Mouse (Mus musculus) lung, postnatal 14 days (tissue): ENCODE results near the gene Khdc3.
"Not testable (repeated sequence)": the region's sequence is repeated elsewhere in the genome, so short reads cannot be mapped to it uniquely, and the experiment has no call there.

Experiments
- DNase-seq: peaks from one replicate; pipeline ENCODE4 v3.0.0; 2021

Khdc3 gene

DNA sequence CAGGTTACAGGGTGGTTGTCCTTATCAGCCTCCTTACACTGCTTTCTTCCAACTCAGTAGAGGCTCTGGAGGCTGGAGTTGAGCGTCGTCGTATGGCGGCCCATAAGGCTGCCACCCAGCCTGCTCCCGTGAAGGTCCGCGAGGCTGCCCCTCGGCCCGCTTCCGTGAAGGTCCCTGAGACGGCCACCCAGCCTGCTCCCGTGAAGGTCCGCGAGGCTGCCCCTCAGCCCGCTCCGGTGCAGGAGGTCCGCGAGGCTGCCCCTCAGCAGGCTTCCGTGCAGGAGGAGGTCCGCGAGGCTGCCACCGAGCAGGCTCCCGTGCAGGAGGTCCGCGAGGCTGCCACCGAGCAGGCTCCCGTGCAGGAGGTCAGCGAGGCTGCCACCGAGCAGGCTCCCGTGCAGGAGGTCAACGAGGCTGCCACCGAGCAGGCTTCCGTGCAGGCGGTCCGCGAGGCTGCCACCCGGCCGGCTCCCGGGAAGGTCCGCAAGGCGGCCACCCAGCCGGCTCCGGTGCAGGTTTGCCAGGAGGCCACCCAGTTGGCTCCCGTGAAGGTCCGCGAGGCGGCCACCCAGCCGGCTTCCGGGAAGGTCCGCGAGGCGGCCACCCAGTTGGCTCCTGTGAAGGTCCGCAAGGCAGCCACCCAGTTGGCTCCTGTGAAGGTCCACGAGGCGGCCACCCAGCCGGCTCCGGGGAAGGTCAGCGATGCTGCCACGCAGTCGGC lies 1.7 kb downstream of the Khdc3 start:
- DNase-seq, result peak; percentile 13

- DNase-seq, result no peak
Observed at GRCm38 (mm10) chr9:73103880-73104198, 2.2 kb downstream of the Khdc3 start.

GRCm38 (mm10) chr9:73105141-73105540 lies 3.5 kb downstream of the Khdc3 start:
- DNase-seq, result no peak

GRCm38 (mm10) chr9:73105771-73106170 lies 4.1 kb downstream of the Khdc3 start:
- DNase-seq, result no peak

- peak; percentile 80 for DNase-seq
Observed at GRCm38 (mm10) chr9:73112919-73113906, 11.6 kb downstream of the Khdc3 start, which contains the start of gene Rsl24d1. Gene Rsl24d1, plus strand, starts transcription at chr9:73113426.

- DNase-seq, result not testable (repeated sequence)
Observed at GRCm38 (mm10) chr9:73116704-73117103, 15.1 kb downstream of the Khdc3 start.

DNA sequence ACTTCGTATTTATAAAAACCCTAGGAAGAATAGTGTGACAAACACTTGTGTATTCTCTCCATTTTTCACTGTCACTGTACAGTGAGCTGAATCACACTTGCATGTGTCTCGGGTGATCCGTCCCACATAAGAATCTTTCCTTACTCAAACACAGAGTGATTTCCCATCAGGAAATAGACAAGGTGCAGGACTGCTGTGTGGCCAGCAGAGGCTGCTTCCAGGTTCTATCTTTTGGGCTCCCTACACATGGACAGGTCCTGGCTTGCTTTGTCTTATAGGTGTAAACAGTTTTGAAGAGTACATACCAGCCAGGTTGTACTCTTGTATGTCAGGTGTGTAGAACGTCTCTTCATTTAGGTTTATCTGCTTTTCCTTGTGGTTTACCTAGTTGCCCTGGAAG lies 16.4 kb downstream of the Khdc3 start:
- DNase-seq, result no peak

DNA sequence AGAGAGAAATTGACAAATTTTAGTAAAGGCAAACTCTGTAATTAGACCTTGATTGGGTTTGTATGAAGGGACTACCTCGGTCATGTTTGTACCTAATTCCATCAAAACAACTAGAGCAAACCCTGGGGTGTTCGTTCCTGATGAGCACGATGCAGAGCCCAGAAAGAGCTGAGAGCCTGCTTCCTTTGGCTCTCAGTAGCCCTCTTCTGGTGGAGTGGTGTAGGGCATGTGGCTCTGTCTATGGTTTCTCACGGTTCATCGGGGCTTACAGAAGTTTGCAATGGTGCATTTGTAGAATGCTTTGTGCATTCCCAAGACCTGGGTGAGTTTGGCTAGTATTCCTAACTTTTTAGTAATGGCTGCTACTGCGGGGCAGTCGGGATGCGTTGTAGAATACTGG lies 20.1 kb downstream of the Khdc3 start:
- DNase-seq, result peak; percentile 17

DNA sequence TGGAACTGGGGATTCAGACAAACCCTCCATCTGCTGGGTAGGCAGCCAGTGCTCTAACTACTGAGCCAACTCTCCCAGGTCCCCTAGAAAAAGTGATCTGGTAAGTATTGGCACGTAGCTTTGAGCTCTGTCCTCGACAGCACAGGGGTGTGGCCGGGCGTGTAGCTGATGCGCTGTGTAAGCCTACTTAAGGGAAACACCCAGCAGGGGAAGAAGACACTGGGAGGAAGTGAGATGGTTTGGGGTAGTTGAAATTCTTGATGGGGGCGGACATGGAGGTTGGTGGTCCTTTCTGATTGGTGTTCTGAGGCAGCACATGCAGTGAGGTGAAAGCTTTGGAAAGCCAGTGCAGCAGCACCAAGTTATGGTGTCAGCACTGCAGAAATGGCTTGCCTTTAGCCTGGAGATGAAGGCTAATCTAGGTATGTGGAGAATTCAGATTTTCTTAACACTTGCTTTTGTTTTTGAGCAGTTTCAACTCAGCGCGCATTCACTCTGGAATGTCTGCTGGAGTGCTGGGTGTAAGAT lies 23.5 kb downstream of the Khdc3 start:
- DNase-seq, result no peak

DNA sequence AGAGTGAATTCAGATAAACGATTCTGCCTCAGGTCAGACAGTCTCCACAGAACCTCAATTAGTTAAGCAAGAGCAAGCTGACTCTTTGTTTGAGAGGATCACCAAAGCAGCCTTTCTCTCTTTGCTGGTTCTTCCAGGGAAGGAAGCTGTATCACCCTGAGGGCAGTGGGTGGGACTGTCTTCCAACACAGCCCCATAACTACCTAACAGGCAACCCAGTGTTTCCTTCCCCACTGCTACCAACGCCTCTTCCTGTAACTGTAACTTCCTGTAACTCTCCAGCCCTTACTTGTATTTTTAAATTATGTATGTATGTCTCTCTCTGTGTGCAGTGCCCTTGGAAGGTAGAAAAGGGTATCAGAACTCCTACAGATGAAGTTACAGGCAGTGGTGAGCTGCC lies 25.8 kb downstream of the Khdc3 start:
- DNase-seq, result no peak

GRCm38 (mm10) chr9:73129875-73130274 lies 28.2 kb downstream of the Khdc3 start:
- DNase-seq, result no peak

- no peak for DNase-seq
Observed at GRCm38 (mm10) chr9:73130529-73130928, 28.9 kb downstream of the Khdc3 start.

- DNase-seq, result no peak
Observed at GRCm38 (mm10) chr9:73137341-73137886, 35.8 kb downstream of the Khdc3 start.
